Mouse (Mus musculus) v-Abl transformed pro-B cells (cell line): ENCODE results near the gene Cpa5.

Experiments
- in situ Hi-C, 2 experiments: fragments of 400-800 bp; cut with MboI; formaldehyde crosslinking; loops; one replicate each; pipeline ENCODE4 v1.15.1; 2025; ENCODE audit not compliant: unreplicated experiment in 2 of 2

Cpa5 gene

DNA sequence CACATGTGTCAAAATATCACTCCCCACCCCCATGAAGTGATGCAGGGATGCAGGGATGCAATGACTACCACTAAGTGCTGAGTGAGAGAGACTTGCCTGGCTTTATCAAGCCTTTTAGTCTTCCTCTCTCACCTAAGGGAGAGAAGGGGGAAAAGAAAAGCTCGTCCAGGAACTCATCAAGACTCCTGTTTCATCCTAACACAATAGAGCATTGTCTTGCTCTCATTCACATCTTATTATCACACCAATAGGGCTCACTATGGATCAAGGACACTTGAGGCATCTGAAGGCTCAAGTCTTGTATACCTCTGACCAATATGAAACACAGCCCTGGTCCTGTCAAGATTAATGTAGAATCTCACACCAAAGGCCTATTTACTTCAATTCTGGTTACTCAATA, 9.8 kb upstream of the Cpa5 start:
- in situ Hi-C loops: no loop called here

GRCm38 (mm10) chr6:30604342-30604867, 6.4 kb upstream of the Cpa5 start:
- in situ Hi-C loops: no loop called here

- in situ Hi-C loops: no loop called here
Measured at GRCm38 (mm10) chr6:30605111-30605510, 5.7 kb upstream of the Cpa5 start.

GRCm38 (mm10) chr6:30605672-30606071, 5.1 kb upstream of the Cpa5 start:
- in situ Hi-C loops: no loop called here

DNA sequence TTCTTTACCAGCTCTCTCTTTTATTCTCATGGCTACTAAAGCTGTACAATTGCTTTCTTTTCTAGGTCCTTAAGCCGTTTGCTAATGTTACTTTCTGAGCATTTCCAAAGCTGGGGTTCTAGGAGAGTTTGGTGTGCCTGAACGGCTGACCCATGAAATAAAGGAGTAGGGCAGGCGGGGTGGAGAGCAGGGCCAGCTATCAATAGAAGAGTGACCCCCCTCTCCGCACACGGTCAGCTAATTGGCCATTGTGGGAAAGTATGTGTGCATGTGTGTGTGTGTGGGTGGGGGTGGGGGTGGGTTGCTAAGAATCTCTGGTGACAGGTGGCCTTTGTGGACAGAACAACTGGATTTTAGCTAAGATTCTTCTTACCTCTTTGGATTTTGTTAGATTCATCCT, 402 bp downstream of the Cpa5 start:
- in situ Hi-C loops: no loop called here

- in situ Hi-C loops: no loop called here
Measured at GRCm38 (mm10) chr6:30614251-30614650, 3.4 kb downstream of the Cpa5 start.

DNA sequence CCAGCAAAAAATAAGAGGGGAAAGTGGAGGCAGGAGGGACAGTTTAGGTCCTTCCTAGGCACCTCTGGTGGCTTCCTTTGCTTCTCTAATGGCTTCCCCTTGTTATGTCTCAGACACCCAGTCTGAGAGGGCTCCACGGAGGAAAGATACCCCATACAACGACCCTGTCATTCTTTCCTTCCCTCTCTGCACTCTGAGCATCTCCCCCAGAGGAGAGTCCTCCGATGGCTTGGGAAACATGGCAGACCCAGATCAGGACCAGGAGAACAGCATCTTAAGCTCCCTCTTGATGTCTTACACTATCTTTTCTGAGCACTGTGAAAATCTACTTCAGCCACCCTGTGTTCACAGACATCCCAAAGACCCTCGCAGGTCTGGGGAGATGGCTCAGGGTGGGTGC, 4.9 kb downstream of the Cpa5 start:
- in situ Hi-C loops: no loop called here

DNA sequence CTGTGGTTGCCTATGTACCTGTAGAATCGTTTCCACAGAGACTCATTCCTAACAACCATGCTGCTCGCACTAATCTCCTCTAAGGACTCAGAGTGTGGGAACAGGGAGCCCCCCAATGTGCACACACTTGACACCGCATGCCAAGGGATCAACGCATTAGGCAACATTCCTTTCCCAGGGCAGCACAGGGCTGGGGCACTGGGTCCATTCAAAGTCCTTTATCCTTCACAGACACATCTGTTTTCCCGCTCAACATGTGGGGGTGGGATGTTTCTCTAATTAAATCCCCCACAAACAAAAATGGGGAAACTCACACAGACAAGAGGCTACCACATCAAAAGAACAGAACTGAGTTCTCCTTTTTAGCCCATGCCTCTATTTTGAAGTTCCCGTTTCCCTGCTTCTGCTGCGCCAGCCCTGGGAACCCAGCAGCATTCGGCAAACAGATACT, 5.7 kb downstream of the Cpa5 start:
- in situ Hi-C loops: no loop called here

DNA sequence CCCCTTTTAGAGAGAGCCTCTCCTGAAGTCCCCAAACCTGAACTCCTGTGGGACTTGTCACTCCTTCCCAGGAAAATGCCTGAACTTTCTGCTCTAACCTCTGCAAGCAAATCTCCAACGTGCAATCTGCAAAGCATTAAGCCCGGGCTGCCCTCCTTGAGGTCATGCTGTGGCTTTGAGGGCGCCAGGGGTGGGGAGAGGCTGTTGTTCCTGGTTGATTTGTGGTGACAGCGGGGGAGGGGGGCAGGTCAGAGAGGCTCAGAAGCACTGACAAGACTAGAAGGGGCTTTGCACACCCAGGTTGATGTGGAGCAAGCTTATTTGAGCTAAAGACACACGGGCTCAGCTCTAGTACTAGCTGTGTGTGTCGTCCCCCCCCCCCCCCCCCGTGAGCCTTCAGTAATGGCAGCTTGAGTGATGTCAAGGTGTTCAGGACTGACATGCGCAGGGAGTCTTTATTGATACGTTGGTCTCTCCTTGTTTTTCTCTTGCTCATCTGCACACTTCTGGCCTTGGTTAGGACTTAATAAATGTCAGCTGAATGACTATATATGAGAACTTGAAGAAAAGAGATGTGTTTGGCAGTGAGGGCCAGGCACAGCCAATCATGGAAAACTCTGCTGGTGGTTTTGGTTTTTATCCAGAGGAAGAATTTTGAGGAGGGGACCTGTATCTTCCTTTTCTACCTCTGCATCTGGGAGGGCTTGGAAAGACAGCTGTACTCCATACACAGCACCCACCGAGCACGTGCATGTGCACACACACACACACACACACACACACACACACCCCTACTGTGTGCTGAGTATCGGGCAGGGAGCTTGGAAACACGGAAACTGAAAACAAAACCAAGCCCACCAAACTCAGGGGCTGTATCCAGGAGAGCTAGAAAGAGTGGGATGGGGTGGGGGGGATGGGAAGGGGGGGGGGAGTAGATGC, 6.5 kb downstream of the Cpa5 start:
- in situ Hi-C loops: no loop called here

DNA sequence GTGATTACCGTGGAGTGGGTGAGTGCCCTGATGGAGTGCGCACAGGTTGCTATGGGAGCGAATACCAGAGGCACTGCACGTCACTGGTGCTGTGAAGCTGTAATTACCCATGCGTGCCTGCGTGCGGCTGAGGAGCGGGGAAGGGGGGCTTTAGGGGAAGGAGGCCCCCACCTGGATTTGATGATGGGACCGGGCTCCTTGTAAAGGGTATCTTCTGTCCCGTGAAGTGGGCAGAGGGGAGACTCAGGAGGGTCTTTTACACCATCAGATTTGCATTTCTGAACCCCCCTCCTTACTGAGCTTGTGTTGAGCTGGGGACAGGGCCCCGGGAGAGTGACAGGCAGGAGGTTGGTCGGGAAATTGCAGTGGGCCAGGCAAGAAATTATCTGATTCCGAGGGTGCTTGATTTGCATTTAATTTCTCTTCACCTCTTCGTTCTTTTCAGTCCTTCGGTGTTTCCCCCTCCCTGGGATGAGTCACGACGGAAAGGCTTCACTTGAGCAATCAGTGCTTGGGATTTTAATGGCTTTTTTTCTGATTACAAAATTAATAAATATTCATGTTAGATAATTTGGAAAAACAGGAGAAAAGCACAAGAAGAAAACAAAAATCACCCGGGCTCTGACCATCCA, 7.3 kb downstream of the Cpa5 start:
- in situ Hi-C loops: no loop called here

GRCm38 (mm10) chr6:30618735-30619134, 7.9 kb downstream of the Cpa5 start:
- in situ Hi-C loops: no loop called here

DNA sequence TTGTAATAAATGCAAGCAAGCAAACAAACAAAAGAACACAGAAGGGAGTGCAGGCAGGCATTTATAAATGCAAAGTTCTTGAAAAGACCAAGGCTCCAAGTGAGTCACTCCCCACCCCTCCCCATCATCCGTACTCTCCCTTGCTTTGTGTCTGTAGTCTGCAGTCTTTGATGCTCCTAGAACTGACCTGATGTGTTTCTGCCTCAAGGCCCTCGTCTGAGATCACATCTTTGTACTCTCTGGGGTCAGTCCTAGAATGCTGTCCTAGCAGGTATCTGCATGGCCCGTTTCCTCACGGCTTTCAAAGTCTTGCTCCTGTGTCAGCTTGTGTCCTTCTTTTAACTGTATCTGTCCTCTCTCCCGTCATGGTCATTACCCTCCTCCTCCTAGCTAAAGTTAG, 8.8 kb downstream of the Cpa5 start:
- in situ Hi-C loops: no loop called here

GRCm38 (mm10) chr6:30620591-30620990, 9.8 kb downstream of the Cpa5 start:
- in situ Hi-C loops: no loop called here

DNA sequence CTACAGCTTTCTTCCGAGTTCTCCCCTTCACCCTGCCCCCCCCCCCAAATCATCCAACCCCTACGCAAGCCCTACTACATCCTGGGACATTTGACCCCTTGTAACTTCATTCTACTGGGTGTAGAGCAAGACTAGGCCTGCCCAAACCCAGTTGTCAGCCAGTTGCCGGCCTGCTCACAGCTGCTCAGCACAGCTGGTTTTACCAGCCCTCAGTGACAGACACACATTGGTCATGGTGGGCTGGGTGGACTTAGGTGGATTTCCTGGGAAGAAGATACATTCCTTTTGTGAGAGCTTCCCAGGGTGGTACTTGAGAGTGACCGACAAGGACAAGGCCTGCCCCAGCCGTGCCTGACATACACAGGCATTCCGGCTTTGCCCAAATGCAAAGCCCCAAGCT, 10.2 kb downstream of the Cpa5 start:
- in situ Hi-C loops: no loop called here

- in situ Hi-C loops: no loop called here
Measured at GRCm38 (mm10) chr6:30621986-30622389, 11.2 kb downstream of the Cpa5 start.

DNA sequence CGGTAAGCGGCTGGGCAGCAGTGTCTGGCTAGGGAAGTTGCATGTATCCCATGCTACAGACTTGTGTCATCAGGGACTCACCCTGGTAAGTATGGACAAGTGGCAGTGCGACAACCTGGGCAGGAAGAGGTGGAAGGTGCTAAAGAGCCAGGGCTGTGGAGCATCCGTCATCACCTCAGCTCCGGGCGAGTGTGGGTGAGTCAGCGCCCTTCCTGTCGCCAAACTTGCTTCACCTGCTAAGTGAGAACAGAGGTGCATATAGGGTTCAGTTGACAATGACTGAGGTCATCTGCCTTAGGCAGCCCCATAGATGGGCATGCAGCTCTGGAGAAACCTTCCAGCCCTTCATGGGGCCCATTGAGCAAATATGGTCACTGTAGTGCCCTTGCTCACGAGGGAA, 14.0 kb downstream of the Cpa5 start:
- in situ Hi-C loops: no loop called here

GRCm38 (mm10) chr6:30628152-30628551, 17.3 kb downstream of the Cpa5 start:
- in situ Hi-C loops: no loop called here

- in situ Hi-C loops: no loop called here
Measured at GRCm38 (mm10) chr6:30629989-30630388, 19.2 kb downstream of the Cpa5 start.

DNA sequence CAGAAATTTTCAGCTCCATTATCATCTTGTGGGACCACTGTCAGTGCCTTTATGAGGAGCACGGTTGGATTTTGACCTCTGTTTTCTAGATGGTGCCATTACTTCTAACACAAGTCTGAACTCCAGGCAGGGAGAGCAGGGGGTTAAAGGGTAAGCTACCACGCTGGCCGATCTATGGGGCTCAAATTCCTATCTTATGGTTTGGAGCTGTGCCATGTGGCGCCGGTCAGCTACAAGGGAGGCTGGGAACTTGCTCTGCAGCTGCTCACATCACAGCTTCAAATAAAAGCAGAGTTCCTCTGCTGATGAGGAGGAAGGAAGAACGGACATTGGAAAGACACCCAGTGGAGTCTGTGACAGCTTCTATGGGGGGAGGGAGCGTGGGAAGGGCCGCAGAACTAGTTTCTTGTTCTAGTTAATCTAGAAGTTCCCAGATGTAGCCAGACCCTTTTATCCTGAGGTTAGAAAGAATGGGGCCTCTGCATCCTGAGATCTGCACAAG, 24.6 kb downstream of the Cpa5 start:
- in situ Hi-C loops: no loop called here

GRCm38 (mm10) chr6:30636186-30636842, 25.5 kb downstream of the Cpa5 start:
- in situ Hi-C loops: no loop called here

GRCm38 (mm10) chr6:30638674-30639268, 28.0 kb downstream of the Cpa5 start, which contains the start of gene Cpa1:
TSS of gene Cpa1 (plus strand) at chr6:30639218.
- in situ Hi-C loops: no loop called here
